Mouse (Mus musculus) midbrain, embryonic 15.5 days (tissue): ENCODE data around the gene Dpf3. TPM values are rescaled to one million over a fixed set of nuclear protein-coding genes. Genes with fewer than 3 reads are reported as not detected.

Source experiments
- ATAC-seq: fragments of 200-750 bp; cut with Nextera tagmentation; replicated peaks from 2 replicates; pipeline ENCODE4 v1.8.0; 2017; ENCODE audit warnings: moderate TSS enrichment
- H3K27ac ChIP-seq: fragments of 300-500 bp; sonication (generic); 2 replicates; pipeline ENCODE4 v1.5.1; 2015; ENCODE audit warnings: mild to moderate bottlenecking, inconsistent platforms
- H3K27me3 ChIP-seq: fragments of 300-500 bp; sonication (generic); replicated peaks from 2 replicates; pipeline ENCODE4 v1.6.1; 2015; ENCODE audit warnings: inconsistent platforms
- H3K36me3 ChIP-seq: fragments of 300-500 bp; sonication (generic); replicated peaks from 2 replicates; pipeline ENCODE4 v1.6.1; 2015; ENCODE audit warnings: inconsistent platforms
- H3K4me1 ChIP-seq: fragments of 300-500 bp; sonication (generic); 2 replicates; pipeline ENCODE4 v1.6.1; 2015; ENCODE audit warnings: inconsistent platforms
- H3K4me2 ChIP-seq: fragments of 300-500 bp; sonication (generic); 2 replicates; pipeline ENCODE4 v1.6.1; 2015; ENCODE audit warnings: inconsistent platforms, mild to moderate bottlenecking, moderate library complexity
- H3K4me3 ChIP-seq: fragments of 300-500 bp; sonication (generic); 2 replicates; pipeline ENCODE4 v1.5.1; 2015; ENCODE audit warnings: mild to moderate bottlenecking, inconsistent platforms
- H3K9ac ChIP-seq: fragments of 300-500 bp; sonication (generic); 2 replicates; pipeline ENCODE4 v1.6.1; 2015; ENCODE audit warnings: mild to moderate bottlenecking, inconsistent platforms
- H3K9me3 ChIP-seq: fragments of 300-500 bp; sonication (generic); 2 replicates; pipeline ENCODE4 v1.6.1; 2016; ENCODE audit warnings: inconsistent platforms
- WGBS: fragments of 180-500 bp; shearing (Covaris S2); methylation state at CpG from one replicate; pipeline ENCODE4 v1.1.7; 2015; ENCODE audit warnings: mixed read lengths; 5-methylcytosine and 5-hydroxymethylcytosine counted together
- polyA plus RNA-seq: library from polyadenylated mRNA; unstranded; fragments of >200 nt; fragmentation: Nextera tagmentation; extraction: Ambion mirVana; gene quantifications from 2 replicates; pipeline ENCODE4 v1.2.1, GENCODE M21; 2015

The Dpf3 gene
- polyA plus RNA-seq, 1 experiment from 2014 or later = 26.9 TPM

- Histone ChIP-seq H3K27ac (peak overlapping the region; percentile 48), H3K4me1 (peaks cover 22% of the 10 kb centered on the region), H3K27me3 (no peaks in the 10 kb centered on the region), H3K36me3 (no peaks in the 10 kb centered on the region), H3K9ac (no peak overlapping the region), H3K4me3 (no peak overlapping the region), H3K9me3 (no peaks in the 10 kb centered on the region), H3K4me2 (no peak overlapping the region)
- no peak for ATAC-seq
- 60% methylated on average over 6 of the region's 6 CpGs for WGBS
Observed at GRCm38 (mm10) chr12:83208841-83209240, 278.7 kb downstream of the Dpf3 start.

- WGBS = 51% methylated on average over 8 of the region's 8 CpGs
- Histone ChIP-seq H3K27me3 (no peaks in the 10 kb centered on the region), H3K4me3 (no peak overlapping the region), H3K4me1 (peaks cover 21% of the 10 kb centered on the region), H3K4me2 (no peak overlapping the region), H3K9ac (no peak overlapping the region), H3K9me3 (no peaks in the 10 kb centered on the region), H3K27ac (peak overlapping the region; percentile 48), H3K36me3 (no peaks in the 10 kb centered on the region)
- ATAC-seq = 0 out of 2 replicates have a peak, but pooled peaks have one; percentile 15
Observed at GRCm38 (mm10) chr12:83208011-83208410, 279.5 kb downstream of the Dpf3 start.

GRCm38 (mm10) chr12:83207481-83207880 lies 280.0 kb downstream of the Dpf3 start:
- H3K27ac ChIP-seq = peak overlapping the region; percentile 48; the same call in 1 of the 2 replicates
- no peak overlapping the region for H3K9ac ChIP-seq
- ATAC-seq = no peak
- H3K36me3 ChIP-seq = no peaks in the 10 kb centered on the region
- H3K4me3 ChIP-seq = no peak overlapping the region
- no peaks in the 10 kb centered on the region for H3K9me3 ChIP-seq
- 76% methylated on average over 5 of the region's 5 CpGs for WGBS
- no peak overlapping the region for H3K4me2 ChIP-seq
- no peaks in the 10 kb centered on the region for H3K27me3 ChIP-seq
- H3K4me1 ChIP-seq = peaks cover 21% of the 10 kb centered on the region

GRCm38 (mm10) chr12:83206866-83207265 lies 280.6 kb downstream of the Dpf3 start:
- Histone ChIP-seq H3K9me3 (no peaks in the 10 kb centered on the region), H3K4me3 (no peak overlapping the region), H3K4me1 (peaks cover 21% of the 10 kb centered on the region), H3K27me3 (no peaks in the 10 kb centered on the region), H3K27ac (no peak overlapping the region), H3K36me3 (no peaks in the 10 kb centered on the region), H3K4me2 (no peak overlapping the region), H3K9ac (no peak overlapping the region)
- 63% methylated on average over 6 of the region's 6 CpGs for WGBS
- no peak for ATAC-seq

GRCm38 (mm10) chr12:83204361-83204760 lies 283.2 kb downstream of the Dpf3 start:
- Histone ChIP-seq H3K27me3 (no peaks in the 10 kb centered on the region), H3K36me3 (no peaks in the 10 kb centered on the region), H3K9ac (no peak overlapping the region), H3K27ac (no peak overlapping the region), H3K9me3 (no peaks in the 10 kb centered on the region), H3K4me2 (no peak overlapping the region), H3K4me3 (no peak overlapping the region), H3K4me1 (peaks cover 23% of the 10 kb centered on the region)
- 64% methylated on average over 5 of the region's 5 CpGs for WGBS
- ATAC-seq = no peak

GRCm38 (mm10) chr12:83201674-83202073 lies 285.8 kb downstream of the Dpf3 start:
- Histone ChIP-seq H3K4me3 (no peak overlapping the region), H3K9ac (no peak overlapping the region), H3K27me3 (no peaks in the 10 kb centered on the region), H3K36me3 (no peaks in the 10 kb centered on the region), H3K27ac (no peak overlapping the region), H3K4me1 (peaks cover 5% of the 10 kb centered on the region; the same call in 1 of the 2 replicates), H3K9me3 (no peaks in the 10 kb centered on the region), H3K4me2 (no peak overlapping the region)
- ATAC-seq = no peak
- 35% methylated on average over 3 of the region's 3 CpGs for WGBS

GRCm38 (mm10) chr12:83180561-83180960 lies 307.0 kb downstream of the Dpf3 start:
- Histone ChIP-seq H3K27ac (no peak overlapping the region), H3K4me2 (no peak overlapping the region), H3K9ac (no peak overlapping the region), H3K27me3 (no peaks in the 10 kb centered on the region), H3K4me3 (no peak overlapping the region), H3K9me3 (no peaks in the 10 kb centered on the region), H3K36me3 (no peaks in the 10 kb centered on the region), H3K4me1 (no peaks in the 10 kb centered on the region)
- ATAC-seq = no peak
- 81% methylated on average over 6 of the region's 6 CpGs for WGBS

GRCm38 (mm10) chr12:83179860-83180259 lies 307.7 kb downstream of the Dpf3 start:
- Histone ChIP-seq H3K36me3 (no peaks in the 10 kb centered on the region), H3K27ac (no peak overlapping the region), H3K4me2 (no peak overlapping the region), H3K9me3 (no peaks in the 10 kb centered on the region), H3K9ac (no peak overlapping the region), H3K4me3 (no peak overlapping the region), H3K4me1 (no peaks in the 10 kb centered on the region), H3K27me3 (no peaks in the 10 kb centered on the region)
- 82% methylated on average over 1 of the region's 1 CpGs for WGBS
- no peak for ATAC-seq

- Histone ChIP-seq H3K27me3 (no peaks in the 10 kb centered on the region), H3K36me3 (no peaks in the 10 kb centered on the region), H3K27ac (no peak overlapping the region), H3K4me2 (no peak overlapping the region), H3K9me3 (no peaks in the 10 kb centered on the region), H3K4me1 (no peaks in the 10 kb centered on the region), H3K4me3 (no peak overlapping the region), H3K9ac (no peak overlapping the region)
- 58% methylated on average over 2 of the region's 2 CpGs for WGBS
- ATAC-seq = no peak
Observed at GRCm38 (mm10) chr12:83178770-83179169, 308.7 kb downstream of the Dpf3 start.

GRCm38 (mm10) chr12:83169495-83170209 lies 317.9 kb downstream of the Dpf3 start:
- no peak overlapping the region for H3K4me3 ChIP-seq
- peak; percentile 69 for ATAC-seq
- no peak overlapping the region for H3K9ac ChIP-seq
- H3K27me3 ChIP-seq = no peaks in the 10 kb centered on the region
- peaks cover 16% of the 10 kb centered on the region for H3K4me1 ChIP-seq
- no peaks in the 10 kb centered on the region for H3K36me3 ChIP-seq
- peak overlapping the region; percentile 67 for H3K27ac ChIP-seq
- no peaks in the 10 kb centered on the region for H3K9me3 ChIP-seq
- peak overlapping the region; percentile 10; the same call in 1 of the 2 replicates for H3K4me2 ChIP-seq
- 22% methylated on average over 12 of the region's 12 CpGs for whole genome bisulfite sequencing

GRCm38 (mm10) chr12:83168310-83168709 lies 319.2 kb downstream of the Dpf3 start:
- Histone ChIP-seq H3K4me2 (no peak overlapping the region), H3K9me3 (no peaks in the 10 kb centered on the region), H3K9ac (no peak overlapping the region), H3K4me3 (no peak overlapping the region), H3K27me3 (no peaks in the 10 kb centered on the region), H3K4me1 (peaks cover 16% of the 10 kb centered on the region), H3K36me3 (no peaks in the 10 kb centered on the region), H3K27ac (no peak overlapping the region)
- WGBS = 84% methylated on average over 6 of the region's 6 CpGs
- no peak for ATAC-seq

- no peak overlapping the region for H3K4me3 ChIP-seq
- H3K9me3 ChIP-seq = no peaks in the 10 kb centered on the region
- WGBS = 81% methylated on average over 1 of the region's 1 CpGs
- H3K27me3 ChIP-seq = no peaks in the 10 kb centered on the region
- ATAC-seq = no peak
- no peak overlapping the region for H3K9ac ChIP-seq
- H3K4me1 ChIP-seq = peaks cover 8% of the 10 kb centered on the region
- no peak overlapping the region for H3K4me2 ChIP-seq
- H3K27ac ChIP-seq = no peak overlapping the region
- no peaks in the 10 kb centered on the region for H3K36me3 ChIP-seq
Observed at GRCm38 (mm10) chr12:83165058-83165457, 322.5 kb downstream of the Dpf3 start.
